Mouse (Mus musculus) urinary bladder, postnatal 4 days (tissue): ENCODE measurements around the gene Fam20a.

Experiments
- DNase-seq, 2 experiments: peaks; one replicate each; pipeline ENCODE4 v3.0.0; 2021 to 2022; ENCODE audit warnings: low spot score in 2 of 2

Gene Fam20a

GRCm38 (mm10) chr11:109654581-109654980 is 67.5 kb downstream of the Fam20a start:
- no peak for DNase-seq

GRCm38 (mm10) chr11:109653201-109653600 is 68.9 kb downstream of the Fam20a start:
- DNase-seq, result no peak

GRCm38 (mm10) chr11:109652505-109652904 is 69.6 kb downstream of the Fam20a start:
- DNase-seq, result no peak

GRCm38 (mm10) chr11:109651566-109652024 is 70.5 kb downstream of the Fam20a start:
- DNase-seq, result peak in 1 of 2 experiments; percentile 30

- DNase-seq, result peak; percentile 88 to 89
These were observed 71.1 kb downstream of the Fam20a start for GRCm38 (mm10) chr11:109650788-109651565.

- peak; percentile 69 to 75 for DNase-seq
These were observed 71.9 kb downstream of the Fam20a start for GRCm38 (mm10) chr11:109649975-109650701.

GRCm38 (mm10) chr11:109649206-109649605 is 72.9 kb downstream of the Fam20a start, which contains the start of gene Prkar1a:
TSS of gene Prkar1a (plus strand) at chr11:109649405.
- DNase-seq, result no peak

GRCm38 (mm10) chr11:109648510-109648909 is 73.6 kb downstream of the Fam20a start:
- no peak for DNase-seq

- DNase-seq, result peak in 1 of 2 experiments; percentile 27
These were observed 80.4 kb downstream of the Fam20a start for GRCm38 (mm10) chr11:109641498-109642222.

GRCm38 (mm10) chr11:109635871-109636395 is 86.1 kb downstream of the Fam20a start:
- DNase-seq, result no peak

GRCm38 (mm10) chr11:109634928-109635327 is 87.2 kb downstream of the Fam20a start:
- no peak for DNase-seq

GRCm38 (mm10) chr11:109629021-109629521 is 93.0 kb downstream of the Fam20a start:
- no peak for DNase-seq

- no peak for DNase-seq
These were observed 94.0 kb downstream of the Fam20a start for GRCm38 (mm10) chr11:109628099-109628498.

GRCm38 (mm10) chr11:109627648-109628047 is 94.4 kb downstream of the Fam20a start:
- no peak for DNase-seq

GRCm38 (mm10) chr11:109623238-109623637 is 98.8 kb downstream of the Fam20a start:
- no peak for DNase-seq

GRCm38 (mm10) chr11:109622518-109623037 is 99.5 kb downstream of the Fam20a start:
- DNase-seq, result no peak

- DNase-seq, result no peak
These were observed 100.9 kb downstream of the Fam20a start for GRCm38 (mm10) chr11:109621183-109621582.

- no peak for DNase-seq
These were observed 101.7 kb downstream of the Fam20a start for GRCm38 (mm10) chr11:109620356-109620755.
